Mouse (Mus musculus) layer of hippocampus, adult 8-10 months (tissue): Measurements from ENCODE around the gene Magi2. TPM values are rescaled to one million over a fixed set of nuclear protein-coding genes. Genes with fewer than 3 reads are reported as not detected.
"Not testable (repeated sequence)": the region's sequence is repeated elsewhere in the genome, so short reads cannot be mapped to it uniquely, and the experiment has no call there.

Experiments
- DNase-seq, 2 experiments: peaks; one replicate each; pipeline ENCODE4 v3.0.0; 2022; ENCODE audit warnings: low spot score in 2 of 2
- total RNA-seq, 4 experiments: library from RNA; stranded (reverse); gene quantifications; 2 replicates each; pipeline ENCODE4 v1.2.4; 2022

Magi2 gene
- total RNA-seq, 4 experiments from 2014 or later = 105 to 137 (median 127) TPM

DNA sequence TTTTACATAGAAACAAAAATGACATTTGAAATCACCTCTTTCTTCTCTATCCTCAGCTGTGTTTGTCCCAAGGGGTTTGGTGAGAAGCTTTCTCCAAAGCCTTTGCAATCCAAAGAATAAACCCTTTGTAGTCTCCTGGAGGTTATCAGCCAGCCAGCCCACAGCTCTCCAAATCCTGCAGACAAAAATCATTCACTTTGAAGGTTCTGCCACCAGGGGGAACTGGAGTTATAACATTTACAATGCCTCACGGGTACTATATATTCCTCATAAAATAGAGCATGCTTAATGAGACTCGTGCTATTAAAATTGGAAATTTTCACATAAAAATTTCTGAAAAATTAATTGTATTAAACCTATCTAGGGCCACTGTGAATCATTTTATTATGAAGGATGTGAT lies 202.5 kb downstream of the Magi2 start:
- DNase-seq = peak; percentile 39 to 65

DNA sequence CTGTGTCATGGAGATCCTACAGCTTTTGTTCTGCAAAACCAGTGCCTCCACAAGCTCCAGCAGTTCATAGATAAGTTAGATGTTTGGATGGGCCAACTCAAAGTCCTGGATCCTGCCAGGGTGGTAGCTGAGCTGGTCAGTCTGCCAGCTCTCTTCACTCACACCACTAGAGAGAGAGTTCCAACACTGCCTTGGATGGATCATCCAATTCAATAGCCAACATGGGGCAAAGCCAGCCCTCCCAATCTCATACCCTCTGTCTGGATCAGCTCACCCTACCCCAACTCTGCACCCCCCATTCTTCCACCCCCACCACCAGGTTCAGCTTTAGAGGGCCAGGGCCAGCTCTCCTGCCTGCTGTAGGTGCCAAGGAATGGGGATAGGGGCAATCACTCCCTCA lies 235.7 kb downstream of the Magi2 start:
- no peak for DNase-seq

DNA sequence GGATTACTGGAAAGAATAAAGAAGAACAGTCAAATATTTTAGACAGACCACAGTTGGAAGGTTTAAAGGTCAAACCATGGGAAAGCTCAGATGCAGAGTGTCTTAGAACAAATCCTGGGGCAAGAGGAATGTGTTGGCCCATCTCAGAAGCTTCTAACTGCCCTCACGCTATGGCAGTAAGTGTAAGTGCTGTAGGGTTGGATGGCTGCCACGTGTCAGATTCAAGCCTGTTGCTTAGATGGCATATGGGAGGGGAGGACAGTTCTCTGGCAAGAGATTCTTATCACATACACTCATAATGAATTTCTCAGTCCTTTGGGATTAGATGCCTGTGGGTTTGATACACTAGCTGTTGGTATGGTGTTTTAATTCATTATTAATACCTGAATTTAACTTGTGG lies 238.5 kb downstream of the Magi2 start:
- DNase-seq = no peak

DNA sequence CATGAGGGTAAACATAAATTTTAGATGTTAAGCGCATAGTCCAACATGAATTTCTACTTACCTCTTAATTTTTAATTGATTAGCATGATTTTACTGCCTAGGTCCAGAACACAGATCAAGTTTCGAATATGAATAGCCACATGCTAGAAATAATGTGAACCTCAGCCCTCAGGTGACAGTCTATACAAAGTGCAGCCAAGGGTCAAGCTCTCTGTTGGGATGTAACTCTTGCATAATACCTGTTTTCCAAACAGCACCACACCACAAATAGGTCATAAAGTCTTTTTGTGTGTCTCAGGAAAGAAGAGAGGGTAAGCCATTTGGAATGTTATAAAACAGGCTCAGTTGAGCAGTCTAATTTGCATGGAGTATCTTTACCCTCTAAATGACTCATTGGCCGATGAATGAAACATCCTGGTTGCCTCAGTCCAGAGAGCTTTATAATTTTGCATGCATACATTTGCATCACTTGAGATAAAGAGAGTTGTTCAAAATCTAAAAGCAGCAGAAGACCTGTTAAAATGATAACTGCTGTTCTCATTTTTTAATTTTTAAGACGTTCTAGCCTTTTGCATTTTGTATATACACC lies 246.1 kb downstream of the Magi2 start:
- no peak for DNase-seq

DNA sequence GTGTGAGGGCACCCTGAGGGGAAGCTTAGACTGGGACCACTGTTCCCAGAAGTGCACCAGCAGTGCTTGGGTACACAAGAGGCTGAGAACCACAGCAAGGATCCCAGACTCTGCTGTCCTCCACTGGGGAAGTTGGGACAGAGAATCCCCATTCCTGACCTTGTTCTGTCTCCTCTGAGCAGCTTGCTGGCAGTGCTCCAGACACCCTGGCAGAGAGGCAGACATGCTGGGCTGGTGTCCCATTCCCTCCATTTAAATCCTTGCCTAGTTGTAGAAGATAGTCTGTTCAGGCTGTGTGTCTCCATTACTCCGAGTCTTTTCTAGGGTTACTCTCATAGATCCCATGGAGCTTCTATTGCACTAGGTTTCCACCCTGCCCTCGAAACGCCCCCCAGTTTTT lies 256.1 kb downstream of the Magi2 start:
- peak in 1 of 2 experiments; percentile 33 for DNase-seq

DNA sequence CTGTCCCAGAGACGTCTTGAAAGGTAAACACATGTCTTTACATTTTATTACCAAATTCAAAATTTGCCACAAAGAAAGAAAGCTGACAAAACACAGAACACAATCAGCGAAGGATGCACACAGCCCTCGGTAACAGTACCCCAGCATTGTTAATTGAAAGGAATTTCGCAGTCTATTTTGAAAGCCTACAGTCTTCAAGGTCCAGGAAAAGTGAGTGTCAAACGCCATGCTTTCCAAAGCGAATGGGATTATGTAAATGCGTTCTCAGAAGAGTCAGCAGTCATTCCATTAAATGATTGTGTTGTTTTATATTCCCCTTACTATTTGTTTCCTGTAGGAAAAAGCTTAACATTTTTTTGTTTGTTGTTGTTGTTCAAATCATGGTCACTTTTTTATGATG lies 261.1 kb downstream of the Magi2 start:
- DNase-seq = no peak

DNA sequence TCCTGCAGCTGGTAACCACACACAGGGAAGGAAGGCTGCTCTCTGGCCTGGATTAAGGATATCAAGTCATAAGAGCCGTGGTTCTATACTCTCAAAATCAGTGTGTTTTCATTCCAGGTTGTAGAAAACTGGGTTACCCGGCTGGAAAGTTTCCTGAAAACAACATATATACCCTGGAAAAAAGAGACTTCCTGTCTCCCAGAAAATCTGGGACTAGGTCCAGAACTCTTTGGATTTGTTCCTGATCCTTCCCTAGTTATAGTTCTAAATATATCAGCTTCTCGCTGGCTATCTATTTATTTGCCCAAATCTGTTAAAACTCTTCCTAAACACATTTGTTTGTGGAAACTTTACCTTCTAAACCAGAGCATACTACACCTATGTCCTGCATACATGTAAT lies 274.2 kb downstream of the Magi2 start:
- no peak for DNase-seq

DNA sequence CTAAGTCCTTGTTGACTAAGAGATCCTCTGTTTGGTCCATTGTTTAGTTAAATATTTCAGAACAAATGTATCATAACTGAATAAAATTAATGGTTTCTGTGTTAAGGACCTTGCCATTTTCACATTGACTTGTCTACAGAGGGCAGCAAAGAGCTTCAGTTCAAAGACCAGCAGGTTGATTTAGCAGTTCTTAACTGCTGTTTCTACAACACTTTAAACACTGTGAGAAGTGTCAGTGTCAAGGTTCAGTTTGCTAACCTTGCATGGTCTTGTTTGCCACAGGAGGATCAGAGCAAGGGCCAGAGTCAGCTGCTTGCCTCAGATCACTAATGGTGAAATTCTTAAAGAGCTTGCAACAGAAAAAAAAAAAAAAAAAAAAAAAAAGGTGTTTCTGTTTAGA lies 295.3 kb downstream of the Magi2 start:
- DNase-seq = no peak

DNA sequence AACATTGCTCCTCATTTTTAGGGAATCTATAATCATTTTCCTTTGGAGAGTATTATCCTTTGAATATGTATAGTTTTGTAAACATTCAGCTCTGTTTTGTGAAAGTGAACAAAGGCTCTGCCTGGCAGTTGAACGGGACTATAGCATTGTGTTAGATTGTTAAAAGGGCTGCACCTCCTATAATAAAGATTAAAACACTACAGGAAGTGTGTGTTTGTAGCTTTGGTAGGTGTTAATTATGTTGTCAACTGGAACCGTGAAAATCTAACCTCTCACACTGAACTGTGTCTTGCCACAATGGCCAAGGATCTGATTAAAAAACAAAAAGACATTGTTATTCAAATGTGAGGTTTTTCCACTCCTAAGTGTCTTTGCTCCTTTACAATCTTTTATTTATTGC lies 312.5 kb downstream of the Magi2 start:
- DNase-seq = no peak

DNA sequence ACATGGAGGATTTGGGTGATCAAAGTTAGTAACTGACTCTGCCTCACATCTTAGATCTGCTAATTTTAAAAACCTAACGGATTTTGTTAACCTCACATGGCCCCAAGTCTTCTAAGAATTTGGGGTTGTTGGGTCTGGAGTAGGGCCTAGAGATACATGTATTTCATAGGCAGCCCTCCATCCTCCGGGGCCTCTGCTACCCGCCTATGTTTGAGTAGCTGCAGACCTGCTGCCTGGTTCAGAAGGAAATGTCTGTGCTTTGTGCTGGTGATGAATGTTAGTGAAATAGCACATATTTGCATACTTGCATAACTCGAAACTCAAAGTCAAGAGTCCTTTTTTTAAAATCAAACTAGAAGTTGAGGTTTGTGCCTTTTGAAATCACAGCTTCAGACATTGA lies 319.6 kb downstream of the Magi2 start:
- DNase-seq = peak in 1 of 2 experiments; percentile 15

DNA sequence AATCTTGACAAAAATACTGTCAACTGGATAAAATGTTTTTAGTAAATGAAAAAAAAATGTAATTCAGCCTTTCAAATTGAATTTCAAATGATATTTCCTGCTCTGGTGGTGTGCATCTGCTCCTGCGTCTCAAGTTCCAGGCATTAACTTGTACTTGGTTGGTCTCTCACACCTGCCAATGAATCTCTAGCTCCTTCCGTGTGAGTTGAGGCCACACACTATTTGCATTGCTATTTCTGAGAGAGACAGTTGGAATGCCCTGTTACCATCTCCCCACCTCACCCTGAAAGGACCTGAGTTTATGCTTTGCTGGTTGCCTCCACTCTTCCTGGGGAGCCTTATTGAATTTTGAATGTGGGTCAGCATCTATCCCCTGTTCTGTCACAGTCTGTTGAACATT lies 320.1 kb downstream of the Magi2 start:
- DNase-seq = no peak

DNA sequence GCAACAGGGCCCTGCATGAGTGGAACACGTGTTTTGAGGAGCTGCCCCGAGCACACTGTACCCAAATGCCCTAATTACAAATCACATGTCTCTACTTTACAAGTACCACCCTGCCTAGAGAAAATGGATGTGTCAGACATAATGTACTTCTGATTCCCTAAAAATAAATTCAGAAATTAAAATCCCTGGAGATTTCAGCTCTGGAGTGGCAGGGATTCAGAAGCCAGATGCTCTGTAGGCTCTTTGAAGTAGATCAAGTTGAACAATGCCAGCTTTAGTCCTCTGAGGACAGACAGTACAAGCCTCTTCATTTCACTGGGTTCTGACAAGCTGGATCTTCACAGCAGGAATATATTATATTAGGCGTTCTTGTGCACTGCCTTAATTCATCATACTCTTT lies 326.7 kb downstream of the Magi2 start:
- DNase-seq = peak; percentile 21 to 22

DNA sequence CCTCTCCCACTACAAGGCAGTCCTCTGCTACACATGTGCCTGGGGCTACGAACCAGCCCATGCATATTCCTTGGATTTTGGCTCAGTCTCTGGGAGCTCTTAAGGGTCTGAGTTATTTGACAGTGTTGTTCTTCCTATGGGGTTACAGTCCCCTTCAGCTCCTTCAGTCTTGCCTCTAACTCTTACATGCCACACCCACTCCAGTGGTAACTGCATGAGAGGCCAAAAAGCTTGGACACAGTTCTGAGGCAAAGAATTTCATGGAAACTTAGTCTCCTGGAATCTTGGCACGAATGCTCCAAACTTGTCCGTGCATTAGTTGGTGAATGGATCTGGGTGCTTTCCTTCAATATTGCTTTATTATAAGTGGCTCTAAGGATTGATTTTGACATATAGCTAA lies 338.8 kb downstream of the Magi2 start:
- DNase-seq = no peak

DNA sequence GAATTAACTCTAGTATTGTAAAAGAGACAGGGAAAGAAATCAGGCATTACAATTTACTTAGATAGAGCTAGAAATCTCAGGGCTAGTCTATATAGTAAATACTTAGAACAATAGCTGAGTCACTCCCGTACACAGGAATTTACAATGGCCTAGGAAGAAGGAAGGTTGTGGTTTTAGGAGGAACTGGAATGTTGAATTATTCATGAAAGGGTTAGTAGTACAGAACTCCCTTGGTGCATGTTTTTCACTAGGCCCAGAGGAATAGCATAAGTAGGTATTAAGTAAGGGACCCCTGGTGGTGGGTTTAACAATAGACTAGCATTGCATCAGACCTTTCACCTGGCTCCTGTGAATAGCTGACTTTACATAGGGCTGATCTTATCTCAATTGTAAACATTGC lies 339.3 kb downstream of the Magi2 start:
- not testable (repeated sequence) for DNase-seq

DNA sequence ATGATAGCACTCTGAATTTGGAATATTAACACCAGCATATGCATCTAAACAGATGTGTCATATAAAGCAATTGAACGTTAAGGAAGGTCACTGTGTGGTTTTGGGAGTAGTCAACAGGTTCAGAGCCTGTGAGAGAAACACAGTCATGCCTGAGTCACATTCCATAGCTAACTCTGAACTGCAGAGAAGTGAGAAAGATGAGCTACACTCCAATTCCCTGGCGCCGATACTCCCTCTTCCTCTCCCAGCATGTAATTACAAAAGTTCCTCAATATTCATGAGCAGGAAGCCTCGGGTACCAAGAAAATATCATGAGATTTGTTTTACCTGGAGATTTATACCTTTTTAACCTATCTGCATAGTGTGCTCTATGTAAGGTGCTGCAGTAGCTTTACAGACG lies 380.9 kb downstream of the Magi2 start:
- no peak for DNase-seq

DNA sequence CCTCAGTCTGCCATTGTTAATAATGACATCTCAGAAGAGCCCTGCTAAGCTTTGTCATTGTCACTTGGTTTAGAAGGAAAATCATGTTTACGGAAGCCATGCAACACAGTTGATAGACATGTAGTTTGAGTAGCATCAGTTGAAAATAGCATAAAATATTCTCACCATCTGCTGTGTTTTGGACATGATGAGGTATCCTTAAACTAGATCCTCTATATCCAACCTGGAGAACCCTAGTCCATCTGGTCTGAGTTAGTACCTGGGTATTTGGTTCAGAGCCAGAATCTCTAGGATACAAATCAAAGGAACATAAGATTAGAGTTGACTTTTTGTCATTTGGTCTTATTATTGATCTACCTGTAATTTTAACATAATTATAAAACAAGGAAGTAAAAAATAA lies 385.0 kb downstream of the Magi2 start:
- no peak for DNase-seq

DNA sequence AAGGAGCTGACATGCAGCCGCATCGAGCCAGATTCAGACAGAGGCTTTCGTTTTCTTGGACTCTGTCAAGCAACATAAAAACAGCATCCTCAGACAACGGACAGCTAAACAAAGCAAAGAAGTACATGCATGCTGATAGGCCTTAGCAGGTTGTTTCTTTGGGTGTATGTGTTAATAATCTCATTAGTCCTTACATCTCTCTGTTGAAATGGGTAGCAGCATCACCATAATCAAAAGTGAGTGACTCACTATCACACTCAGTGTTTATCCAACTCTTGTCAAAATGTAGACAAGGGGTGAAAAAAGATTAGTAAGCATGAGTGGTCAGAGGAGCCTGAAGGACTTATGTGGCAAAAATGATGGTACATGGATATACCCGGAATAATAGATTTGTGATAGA lies 394.8 kb downstream of the Magi2 start:
- DNase-seq = no peak

DNA sequence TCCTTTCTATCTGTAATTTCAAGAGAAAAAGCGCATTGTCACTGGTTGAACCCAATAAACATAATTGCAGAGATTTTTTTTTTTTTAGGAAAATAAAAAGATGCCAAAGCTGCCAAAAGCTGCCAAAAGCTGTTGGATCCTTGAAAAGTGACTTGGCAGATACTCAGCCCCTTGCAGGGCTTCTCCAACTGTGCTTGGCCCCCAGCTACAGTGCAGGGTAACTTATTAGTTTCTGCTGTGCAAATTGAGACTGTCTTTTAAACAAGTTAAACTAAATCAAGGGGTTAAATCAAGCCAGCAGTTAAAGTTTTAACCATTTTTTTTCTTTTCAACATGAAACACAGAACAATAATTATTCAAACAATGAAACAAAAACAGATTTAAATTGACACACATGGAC lies 407.1 kb downstream of the Magi2 start:
- no peak for DNase-seq

DNA sequence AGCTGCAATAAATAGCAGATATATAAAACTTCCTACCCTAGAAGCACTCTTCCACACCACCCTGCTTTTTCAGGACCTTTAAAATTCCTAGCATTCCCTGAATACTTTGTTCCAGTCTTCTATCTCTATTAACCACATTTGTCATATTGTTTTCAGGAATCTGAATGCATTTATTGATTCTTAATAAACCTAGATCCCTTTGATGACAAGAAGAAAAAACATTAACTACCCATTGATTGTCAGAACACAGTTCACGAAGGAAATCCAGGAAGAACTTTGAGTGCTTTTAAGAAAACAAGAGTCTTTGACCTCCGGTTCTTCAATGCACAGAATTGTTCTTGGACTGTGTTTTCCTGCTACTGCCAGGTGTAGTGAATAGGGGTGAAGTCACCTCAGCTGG lies 411.0 kb downstream of the Magi2 start:
- DNase-seq = no peak

DNA sequence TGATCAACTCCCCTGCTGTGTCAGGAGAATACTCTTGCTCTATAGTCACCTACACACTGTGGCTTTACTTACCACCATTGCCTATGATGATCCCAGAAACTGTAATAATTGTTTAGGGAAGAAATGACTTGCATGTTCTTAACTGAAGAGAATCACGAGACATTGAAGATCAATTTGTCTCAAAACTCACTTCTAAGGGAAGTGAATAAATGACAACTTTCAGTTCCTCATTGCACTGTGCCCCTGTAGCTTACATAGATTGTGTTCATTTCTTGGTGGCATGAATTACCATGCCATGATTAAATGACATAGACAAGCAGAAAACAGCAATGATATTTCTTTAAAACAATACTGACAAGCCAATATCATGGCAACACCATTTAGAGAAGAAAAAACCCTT lies 429.1 kb downstream of the Magi2 start:
- DNase-seq = no peak

DNA sequence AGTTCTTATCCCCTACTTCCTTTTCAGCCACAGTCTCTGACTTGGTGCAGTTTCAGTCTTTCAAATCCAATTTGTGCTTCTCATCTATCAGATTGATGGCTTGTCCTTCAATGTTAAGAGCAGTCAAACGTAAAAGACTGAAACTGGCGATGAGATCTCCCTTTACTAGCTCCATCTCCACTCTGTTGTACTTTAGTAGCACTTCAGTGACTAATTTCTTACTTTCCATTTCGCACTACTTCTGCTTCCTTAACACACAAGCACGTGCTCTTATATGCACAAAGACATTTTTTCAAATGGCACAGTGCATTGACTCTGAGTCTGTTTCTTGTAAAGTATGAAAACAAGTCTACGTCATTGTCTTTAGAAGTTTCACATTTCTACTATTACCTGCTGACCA lies 439.6 kb downstream of the Magi2 start:
- no peak for DNase-seq

DNA sequence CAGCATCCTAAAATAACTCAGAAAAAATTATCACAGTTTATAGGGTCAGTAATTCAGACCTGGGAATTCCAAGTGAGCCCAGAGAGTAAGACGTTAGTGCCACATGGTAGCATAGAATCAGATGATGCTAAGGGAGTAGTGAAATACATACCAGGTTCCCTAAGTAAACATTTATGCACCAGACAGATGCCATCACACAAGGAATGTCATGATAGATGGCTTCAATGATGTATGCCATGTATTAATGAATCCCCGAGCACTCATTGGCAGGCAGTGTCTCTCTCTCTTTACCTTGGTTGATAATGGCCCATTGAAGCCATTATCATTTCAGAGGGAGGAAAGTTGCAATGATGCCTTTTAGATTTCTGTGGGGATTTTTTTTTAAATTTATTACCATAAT lies 490.5 kb downstream of the Magi2 start:
- DNase-seq = no peak

DNA sequence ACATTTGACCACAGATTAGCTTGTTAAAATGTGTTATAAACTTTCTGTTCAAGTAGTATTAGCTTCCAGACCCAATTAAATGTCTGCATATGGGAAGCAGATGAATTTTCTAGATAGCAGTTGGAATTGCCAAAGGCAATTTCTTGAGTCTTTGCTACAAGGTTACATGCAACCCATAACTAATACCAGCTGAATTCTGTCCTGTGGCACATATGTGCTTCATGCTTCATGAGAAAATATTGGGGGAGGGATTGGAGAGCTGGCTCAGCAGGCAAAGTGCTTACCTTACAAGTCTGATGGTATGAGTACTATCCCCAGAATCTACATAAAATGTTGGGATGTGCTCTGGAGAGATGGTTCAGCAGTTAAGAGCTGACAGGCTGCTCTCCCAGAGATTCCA lies 499.4 kb downstream of the Magi2 start:
- DNase-seq = no peak

DNA sequence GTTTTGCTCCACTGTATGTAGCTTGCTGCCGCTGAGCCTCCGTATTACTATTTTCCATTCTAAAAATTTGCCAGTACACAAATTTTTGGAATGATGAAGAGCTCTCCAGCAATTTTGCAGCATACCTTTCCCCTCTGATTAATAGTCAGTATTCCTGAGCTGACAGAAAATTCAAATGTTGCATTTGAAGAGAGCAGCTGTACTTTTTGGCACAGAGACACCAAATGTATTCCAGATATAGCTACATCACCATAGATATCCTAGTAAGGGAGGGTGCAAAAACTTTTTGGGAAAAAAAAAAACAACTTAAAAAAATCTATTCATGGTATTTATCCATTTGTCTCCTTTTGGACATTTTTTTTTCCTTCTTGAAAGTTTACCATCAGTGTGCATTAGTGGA lies 518.5 kb downstream of the Magi2 start:
- DNase-seq = no peak
